Mouse (Mus musculus) layer of hippocampus, postnatal 25 days (tissue): ENCODE measurements around the gene Olfr70. TPM values are rescaled to one million over a fixed set of nuclear protein-coding genes. Genes with fewer than 3 reads are reported as not detected.

Source experiments
- DNase-seq, 2 experiments: peaks; one replicate each; pipeline ENCODE4 v3.0.0; 2022; ENCODE audit warnings: mixed read lengths in 2 of 2, low spot score in 1 of 2; ENCODE audit errors: extremely low spot score in 1 of 2
- total RNA-seq, 2 experiments: library from RNA; stranded (reverse); gene quantifications; 2 replicates each; pipeline ENCODE4 v1.2.3; 2021

Olfr70 gene
- total RNA-seq, 2 experiments from 2014 or later, result not detected

GRCm38 (mm10) chr4:43657146-43657545, 43.5 kb downstream of the Olfr70 start:
- no peak for DNase-seq

- peak; percentile 73 to 86 for DNase-seq
Observed at GRCm38 (mm10) chr4:43656339-43657109, 44.1 kb downstream of the Olfr70 start, which contains the start of gene Hint2. Gene Hint2 (minus strand): TSS chr4:43656466.

GRCm38 (mm10) chr4:43655656-43656338, 44.8 kb downstream of the Olfr70 start:
- no peak for DNase-seq

- DNase-seq, result peak in 1 of 2 experiments; percentile 27
Observed at GRCm38 (mm10) chr4:43653161-43654015, 47.2 kb downstream of the Olfr70 start, which contains the start of gene Spag8. Gene Spag8 (minus strand): TSS chr4:43653594.

DNA sequence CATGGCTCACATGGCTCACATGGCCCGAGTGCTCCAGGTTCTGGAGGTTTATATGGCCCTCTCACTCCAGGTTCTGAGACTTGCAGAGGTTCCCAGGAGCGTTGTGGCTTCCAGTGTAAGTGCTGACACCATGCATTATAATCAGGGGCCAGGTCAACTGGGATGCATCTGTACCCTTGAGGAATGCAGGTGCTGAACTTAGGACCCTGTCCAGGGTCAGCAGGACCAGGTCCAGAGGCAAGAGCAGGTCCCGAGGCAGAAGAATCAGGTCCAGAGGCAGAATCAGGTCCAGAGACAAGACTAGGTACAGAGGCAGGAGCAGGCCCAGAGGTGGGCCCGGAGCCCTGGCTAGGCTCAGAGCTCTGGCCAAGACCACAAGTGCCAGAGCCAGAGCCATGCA, 47.9 kb downstream of the Olfr70 start:
- no peak for DNase-seq

- no peak for DNase-seq
Observed at GRCm38 (mm10) chr4:43649783-43650182, 50.8 kb downstream of the Olfr70 start.

Other genes with a start within 250 kb of the Olfr70 start
- under 1 TPM in 1 of 2 experiments, not detected in 1; 0.22 TPM for gene Cd72, start 246.2 kb downstream of the Olfr70 start, total RNA-seq
- not detected for gene Sit1, start 217.1 kb downstream of the Olfr70 start, total RNA-seq
- gene Ccdc107, start 207.9 kb downstream of the Olfr70 start, total RNA-seq, result 10 to 100 TPM; 23.5 to 28.1 TPM
- under 1 TPM; 0.27 to 0.70 TPM for gene Arhgef39, start 201.1 kb downstream of the Olfr70 start, total RNA-seq
- under 1 TPM; 0.22 to 0.35 TPM for gene Car9, start 193.8 kb downstream of the Olfr70 start, total RNA-seq
- 1 to 10 TPM; 5.1 to 5.8 TPM for gene Tpm2, start 177.0 kb downstream of the Olfr70 start, total RNA-seq
- gene Creb3, start 138.5 kb downstream of the Olfr70 start, total RNA-seq, result 10 to 100 TPM; 58.8 to 71.2 TPM
- 10 to 100 TPM; 40.9 to 47.3 TPM for gene Tln1, start 138.1 kb downstream of the Olfr70 start, total RNA-seq
- gene Rgp1, start 122.1 kb downstream of the Olfr70 start, total RNA-seq, result 10 to 100 TPM; 40.9 to 42.7 TPM
- gene Gba2, start 121.9 kb downstream of the Olfr70 start, total RNA-seq, result 10 to 100 TPM; 60.8 to 64.4 TPM
- gene Msmp, start 116.3 kb downstream of the Olfr70 start, total RNA-seq, result not detected
- 10 to 100 TPM; 44.3 to 58.4 TPM for gene Npr2, start 68.9 kb downstream of the Olfr70 start, total RNA-seq
- gene Spag8, start 47.2 kb downstream of the Olfr70 start, total RNA-seq, result 1 to 10 TPM; 1.4 to 1.5 TPM
- 10 to 100 TPM; 36.6 to 38.8 TPM for gene Hint2, start 44.3 kb downstream of the Olfr70 start, total RNA-seq
- 10 to 100 TPM; 66.5 to 70.9 TPM for gene Tmem8b, start 31.8 kb downstream of the Olfr70 start, total RNA-seq
- 1 to 10 TPM; 1.2 to 1.3 TPM for gene Fam221b, start 31.7 kb downstream of the Olfr70 start, total RNA-seq
- gene Olfr71, start 9.4 kb upstream of the Olfr70 start, total RNA-seq, result not detected
- 1 to 10 TPM in 1 of 2 experiments, under 1 TPM in 1; 0.54 to 1.2 TPM for gene Hrct1, start 26.4 kb upstream of the Olfr70 start, total RNA-seq
- 1 to 10 TPM in 1 of 2 experiments, under 1 TPM in 1; 0.57 to 1.1 TPM for gene Spaar, start 29.2 kb upstream of the Olfr70 start, total RNA-seq
- not detected for gene Olfr159, start 70.2 kb upstream of the Olfr70 start, total RNA-seq
- gene Olfr156, start 123.1 kb upstream of the Olfr70 start, total RNA-seq, result not detected
- not detected for gene Olfr157, start 139.4 kb upstream of the Olfr70 start, total RNA-seq
- gene Olfr155, start 150.8 kb upstream of the Olfr70 start, total RNA-seq, result not detected
- 1 to 10 TPM; 5.2 to 6.0 TPM for gene Reck, start 174.7 kb upstream of the Olfr70 start, total RNA-seq